ENCODE assay signal across 8 mouse cellular contexts in genomic region chr3:96182382-96182776, GRCm38 (mm10). TPM values are rescaled to one million over a fixed set of nuclear protein-coding genes. Genes with fewer than 3 reads are reported as not detected.
DNase-seq lines count a peak whose midpoint lies in the region; ATAC-seq lines count a peak whose summit lies in the region.
"Had no signal": no experiment of that assay in that cellular context is flagged by ENCODE, and none has a peak within 500 bp of the region (broad histone marks: within the 10 kb centered on the region; RNA-seq: fewer than 3 reads in every experiment).

No protein-coding gene starts in this region.

- peak overlapping the region; percentile 63; the same call in 1 of the 2 replicates for H3K27ac ChIP-seq in kidney, embryonic 16.5 days (ENCODE audit: low read length)
- peak overlapping the region; percentile 63 for H3K27ac ChIP-seq in embryonic facial prominence, embryonic 10.5 days (replicated peaks)
- H3K27ac ChIP-seq in heart, embryonic 15.5 days, result peak overlapping the region; percentile 93
- peak overlapping the region; percentile 93 for H3K27ac ChIP-seq in midbrain, embryonic 16.5 days (ENCODE audit: low read length)

- peaks cover 15% of the 10 kb centered on the region for H3K36me3 ChIP-seq in kidney, embryonic 16.5 days (ENCODE audit: insufficient read depth, low read length)
- peaks cover 19% of the 10 kb centered on the region for H3K36me3 ChIP-seq in embryonic facial prominence, embryonic 10.5 days (replicated peaks)
- peaks cover 16% of the 10 kb centered on the region for H3K36me3 ChIP-seq in heart, embryonic 15.5 days
- H3K36me3 ChIP-seq in midbrain, embryonic 16.5 days (ENCODE audit: control insufficient read depth, insufficient read depth, low read length), result peaks cover 20% of the 10 kb centered on the region

- peak; percentile 32; the same call in 1 of the 2 replicates for ATAC-seq in kidney, embryonic 16.5 days (ENCODE audit: low FRiP score, low TSS enrichment)
- ATAC-seq in heart, embryonic 15.5 days (replicated peaks; ENCODE audit: insufficient number of reproducible peaks, insufficient read depth, low FRiP score, low read depth), result peak; percentile 56
- no peak for ATAC-seq in midbrain, embryonic 16.5 days
- ATAC-seq in activated CD4-positive, CD25-positive, alpha-beta regulatory T cell, adult 4 months, result no peak

- peaks cover 20% of the 10 kb centered on the region for H3K4me1 ChIP-seq in kidney, embryonic 16.5 days (ENCODE audit: insufficient read depth, low read length)
- peaks cover 35% of the 10 kb centered on the region for H3K4me1 ChIP-seq in embryonic facial prominence, embryonic 10.5 days
- H3K4me1 ChIP-seq in heart, embryonic 15.5 days (replicated peaks), result peaks cover 36% of the 10 kb centered on the region
- H3K4me1 ChIP-seq in midbrain, embryonic 16.5 days (ENCODE audit: control insufficient read depth, insufficient read depth, low read length), result peaks cover 25% of the 10 kb centered on the region

- H3K9me3 ChIP-seq in kidney, embryonic 16.5 days (ENCODE audit: low read length), result no peaks in the 10 kb centered on the region
- H3K9me3 ChIP-seq in embryonic facial prominence, embryonic 10.5 days, result no peaks in the 10 kb centered on the region
- H3K9me3 ChIP-seq in heart, embryonic 15.5 days (replicated peaks), result no peaks in the 10 kb centered on the region
- H3K9me3 ChIP-seq in midbrain, embryonic 16.5 days (replicated peaks; ENCODE audit: control insufficient read depth, low read length, poor library complexity, severe bottlenecking), result no peaks in the 10 kb centered on the region

- no peak for DNase-seq in kidney, adult 18-20 months
- DNase-seq in embryonic facial prominence, embryonic 10.5 days (ENCODE audit: low spot score), result no peak
- DNase-seq in natural killer cell, adult 2 months (ENCODE audit: low spot score in 2 of 2), result no peak
- DNase-seq: gastrocnemius, postnatal 25 days had no signal

- H3K4me3 ChIP-seq in kidney, embryonic 16.5 days (ENCODE audit: low read length), result no peak overlapping the region
- H3K4me3 ChIP-seq in embryonic facial prominence, embryonic 10.5 days, result peak overlapping the region; percentile 62; the same call in 1 of the 2 replicates
- peak overlapping the region; percentile 70 for H3K4me3 ChIP-seq in heart, embryonic 15.5 days
- H3K4me3 ChIP-seq in midbrain, embryonic 16.5 days (ENCODE audit: low read depth, low read length), result peak overlapping the region; percentile 76

- H3K9ac ChIP-seq in kidney, embryonic 16.5 days (replicated peaks; ENCODE audit: low read length), result 0 out of 2 replicates have a peak overlapping the region, but pooled peaks have one; percentile 44
- H3K9ac ChIP-seq in heart, embryonic 15.5 days, result peak overlapping the region; percentile 67
- peak overlapping the region; percentile 91 for H3K9ac ChIP-seq in midbrain, embryonic 16.5 days (ENCODE audit: low read depth, low read length)

- 15% methylated on average over 4 of the region's 4 CpGs for WGBS in kidney, embryonic 16.5 days
- 27% methylated on average over 4 of the region's 4 CpGs for WGBS in embryonic facial prominence, embryonic 10.5 days
- 5% methylated on average over 4 of the region's 4 CpGs for WGBS in heart, embryonic 15.5 days
- WGBS in midbrain, embryonic 16.5 days, result 20% methylated on average over 4 of the region's 4 CpGs

- H3K27me3 ChIP-seq in kidney, embryonic 16.5 days (ENCODE audit: insufficient read depth, low read length), result no peaks in the 10 kb centered on the region
- no peaks in the 10 kb centered on the region for H3K27me3 ChIP-seq in embryonic facial prominence, embryonic 10.5 days (replicated peaks; ENCODE audit: low read depth, poor library complexity, severe bottlenecking)
- no peaks in the 10 kb centered on the region for H3K27me3 ChIP-seq in heart, embryonic 15.5 days
- H3K27me3 ChIP-seq in midbrain, embryonic 16.5 days (ENCODE audit: control insufficient read depth, insufficient read depth, low read depth, low read length), result no peaks in the 10 kb centered on the region

- peak overlapping the region; percentile 73 for H3K4me2 ChIP-seq in kidney, embryonic 16.5 days (replicated peaks; ENCODE audit: low read depth, low read length)
- H3K4me2 ChIP-seq in heart, embryonic 15.5 days, result peak overlapping the region; percentile 84
- peak overlapping the region; percentile 66 for H3K4me2 ChIP-seq in midbrain, embryonic 16.5 days (ENCODE audit: low read length)

RNA-seq across cellular contexts. Expression of gene Sv2a, which starts 1.4 kb away (rescaled TPM):
- 5.1 TPM in 2 replicates for polyA plus RNA-seq in kidney, embryonic 16.5 days (2015; fragmentation: Nextera tagmentation; extraction: Ambion mirVana)
- 3.0 and 3.9 TPM in 2 replicates for polyA plus RNA-seq in embryonic facial prominence, embryonic 10.5 days (2016; fragmentation: Nextera tagmentation; extraction: Ambion mirVana)
- 12.9 and 13.6 TPM in 2 replicates for polyA plus RNA-seq in heart, embryonic 15.5 days (2015; fragmentation: Nextera tagmentation; extraction: Ambion mirVana)
- 123 and 137 TPM in 2 replicates for polyA plus RNA-seq in midbrain, embryonic 16.5 days (2015; fragmentation: Nextera tagmentation; extraction: Ambion mirVana)
- polyA plus RNA-seq in activated CD4-positive, CD25-positive, alpha-beta regulatory T cell, adult 4 months (2017; shearing (Covaris generic)), result 1 to 10 TPM in 1 of 2 experiments, under 1 TPM in 1; 0.83 to 1.9 TPM

RNA-seq across cellular contexts. Expression of gene Sf3b4, which starts 10.2 kb away (rescaled TPM):
- 186 and 199 TPM in 2 replicates for polyA plus RNA-seq in kidney, embryonic 16.5 days (2015; fragmentation: Nextera tagmentation; extraction: Ambion mirVana)
- polyA plus RNA-seq in embryonic facial prominence, embryonic 10.5 days (2016; fragmentation: Nextera tagmentation; extraction: Ambion mirVana), result 299 and 302 TPM in 2 replicates
- 71.2 and 96.8 TPM in 2 replicates for polyA plus RNA-seq in heart, embryonic 15.5 days (2015; fragmentation: Nextera tagmentation; extraction: Ambion mirVana)
- 134 and 136 TPM in 2 replicates for polyA plus RNA-seq in midbrain, embryonic 16.5 days (2015; fragmentation: Nextera tagmentation; extraction: Ambion mirVana)
- 10 to 100 TPM; 65.6 to 75.0 TPM for polyA plus RNA-seq in activated CD4-positive, CD25-positive, alpha-beta regulatory T cell, adult 4 months (2017; shearing (Covaris generic))

RNA-seq across cellular contexts. Expression of gene Mtmr11, which starts 20.6 kb away (rescaled TPM):
- polyA plus RNA-seq in kidney, embryonic 16.5 days (2015; fragmentation: Nextera tagmentation; extraction: Ambion mirVana), result 26.3 and 30.8 TPM in 2 replicates
- 8.0 and 12.5 TPM in 2 replicates for polyA plus RNA-seq in embryonic facial prominence, embryonic 10.5 days (2016; fragmentation: Nextera tagmentation; extraction: Ambion mirVana)
- 8.5 and 11.2 TPM in 2 replicates for polyA plus RNA-seq in heart, embryonic 15.5 days (2015; fragmentation: Nextera tagmentation; extraction: Ambion mirVana)
- 7.8 and 15.1 TPM in 2 replicates for polyA plus RNA-seq in midbrain, embryonic 16.5 days (2015; fragmentation: Nextera tagmentation; extraction: Ambion mirVana)
- 1 to 10 TPM in 1 of 2 experiments, under 1 TPM in 1; 0.62 to 2.0 TPM for polyA plus RNA-seq in activated CD4-positive, CD25-positive, alpha-beta regulatory T cell, adult 4 months (2017; shearing (Covaris generic))

RNA-seq across cellular contexts. Expression of gene Bola1, which starts 37.1 kb away (rescaled TPM):
- 50.1 and 51.3 TPM in 2 replicates for polyA plus RNA-seq in kidney, embryonic 16.5 days (2015; fragmentation: Nextera tagmentation; extraction: Ambion mirVana)
- polyA plus RNA-seq in embryonic facial prominence, embryonic 10.5 days (2016; fragmentation: Nextera tagmentation; extraction: Ambion mirVana), result 76.4 and 80.4 TPM in 2 replicates
- 40.7 and 40.8 TPM in 2 replicates for polyA plus RNA-seq in heart, embryonic 15.5 days (2015; fragmentation: Nextera tagmentation; extraction: Ambion mirVana)
- polyA plus RNA-seq in midbrain, embryonic 16.5 days (2015; fragmentation: Nextera tagmentation; extraction: Ambion mirVana), result 51.3 and 52.2 TPM in 2 replicates
- 10 to 100 TPM; 31.4 to 31.8 TPM for polyA plus RNA-seq in activated CD4-positive, CD25-positive, alpha-beta regulatory T cell, adult 4 months (2017; shearing (Covaris generic))

RNA-seq across cellular contexts. Expression of gene Hist2h2ab, which starts 37.3 kb away (rescaled TPM):
- polyA plus RNA-seq in kidney, embryonic 16.5 days (2015; fragmentation: Nextera tagmentation; extraction: Ambion mirVana), result 0.87 TPM in 1 of 2 replicates, not detected in the other
- 0.92 and 1.4 TPM in 2 replicates for polyA plus RNA-seq in embryonic facial prominence, embryonic 10.5 days (2016; fragmentation: Nextera tagmentation; extraction: Ambion mirVana)
- polyA plus RNA-seq in heart, embryonic 15.5 days (2015; fragmentation: Nextera tagmentation; extraction: Ambion mirVana), result 0.43 TPM in 1 of 2 replicates, not detected in the other
- not detected in 2 replicates for polyA plus RNA-seq in midbrain, embryonic 16.5 days (2015; fragmentation: Nextera tagmentation; extraction: Ambion mirVana)
- polyA plus RNA-seq in activated CD4-positive, CD25-positive, alpha-beta regulatory T cell, adult 4 months (2017; shearing (Covaris generic)), result 1 to 10 TPM in 1 of 2 experiments, not detected in 1; 1.3 TPM

Comparison
In these comparisons a context has a peak if more than half of its experiments do, and no peak if none do; other contexts are left out.
1. ATAC-seq: peak in kidney, embryonic 16.5 days (single experiment) and heart, embryonic 15.5 days (single experiment); none in midbrain, embryonic 16.5 days (single experiment) and activated CD4-positive, CD25-positive, alpha-beta regulatory T cell, adult 4 months (single experiment).
2. Peak in every context shown above with its lines, with median percentiles within 50 percentile points of each other: H3K27ac ChIP-seq, H3K4me2 ChIP-seq and H3K9ac ChIP-seq.